Mouse (Mus musculus) forebrain, embryonic 12.5 days (tissue): Measurements from ENCODE around the gene Vmn1r219. TPM values are rescaled to one million over a fixed set of nuclear protein-coding genes. Genes with fewer than 3 reads are reported as not detected.
"Not testable (repeated sequence)": the region's sequence is repeated elsewhere in the genome, so short reads cannot be mapped to it uniquely, and the experiment has no call there.

Experiments used
- ATAC-seq: fragments of 200-750 bp; cut with Nextera tagmentation; 2 replicates; pipeline ENCODE4 v1.8.0; 2017; ENCODE audit warnings: moderate TSS enrichment; ENCODE audit not compliant: low FRiP score
- H3K27ac ChIP-seq: fragments of 300-500 bp; sonication (generic); 2 replicates; pipeline ENCODE4 v1.5.1; 2016; ENCODE audit warnings: mild to moderate bottlenecking
- H3K27me3 ChIP-seq: fragments of 300-500 bp; sonication (generic); 2 replicates; pipeline ENCODE4 v1.6.1; 2016; ENCODE audit warnings: mild to moderate bottlenecking
- H3K36me3 ChIP-seq: fragments of 300-500 bp; sonication (generic); replicated peaks from 2 replicates; pipeline ENCODE4 v1.6.1; 2016; ENCODE audit warnings: mild to moderate bottlenecking
- H3K4me1 ChIP-seq: fragments of 300-500 bp; sonication (generic); 2 replicates; pipeline ENCODE4 v1.6.1; 2016
- H3K4me2 ChIP-seq: fragments of 300-500 bp; sonication (generic); 2 replicates; pipeline ENCODE4 v1.6.1; 2016; ENCODE audit warnings: mild to moderate bottlenecking, moderate library complexity
- H3K4me3 ChIP-seq: fragments of 300-500 bp; sonication (generic); replicated peaks from 2 replicates; pipeline ENCODE4 v1.5.1; 2016; ENCODE audit warnings: mild to moderate bottlenecking
- H3K9ac ChIP-seq: fragments of 300-500 bp; sonication (generic); 2 replicates; pipeline ENCODE4 v1.6.1; 2016; ENCODE audit warnings: mild to moderate bottlenecking
- H3K9me3 ChIP-seq: fragments of 300-500 bp; sonication (generic); 2 replicates; pipeline ENCODE4 v1.6.1; 2016
- WGBS: fragments of 180-500 bp; shearing (Covaris S2); methylation state at CpG from one replicate; pipeline ENCODE4 v1.1.7; 2016; 5-methylcytosine and 5-hydroxymethylcytosine counted together
- polyA plus RNA-seq: library from polyadenylated mRNA; unstranded; fragments of >200 nt; fragmentation: Nextera tagmentation; extraction: Ambion mirVana; gene quantifications from 2 replicates; pipeline ENCODE4 v1.2.1, GENCODE M21; 2016

Gene Vmn1r219
- polyA plus RNA-seq = 0.03 TPM in 1 of 2 replicates, not detected in the other

DNA sequence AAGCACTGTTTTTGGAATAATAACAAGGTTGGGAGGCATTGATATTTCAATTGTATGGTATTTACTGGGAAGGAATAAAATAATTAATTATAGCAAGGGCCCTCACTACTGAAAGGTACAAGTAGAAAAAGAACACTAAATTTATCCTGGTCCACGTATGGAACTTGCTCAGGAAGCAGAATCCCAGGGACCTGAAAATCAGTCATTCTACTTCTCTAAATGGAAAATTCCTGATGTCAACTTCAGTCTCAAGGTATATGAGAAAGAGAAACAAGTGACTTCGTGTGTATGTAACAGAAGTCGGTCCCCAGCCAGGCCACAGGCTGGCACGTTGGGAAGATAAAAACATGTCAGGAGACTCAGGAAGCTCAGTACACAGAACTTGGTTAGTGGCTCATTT lies at the start of gene Vmn1r219:
Gene Vmn1r219, plus strand, starts transcription at position 301 of the 400 bp plus-strand sequence.
- 81% methylated on average over 4 of the region's 4 CpGs for WGBS
- no peak within 1 kb of the TSS for H3K4me2 ChIP-seq

GRCm38 (mm10) chr13:23118126-23118525 lies 41.0 kb upstream of the Vmn1r219 start, which contains the start of gene Vmn1r217:
Vmn1r217 (minus strand) TSS chr13:23118226.
- ATAC-seq, H3K4me2 ChIP-seq, H3K9ac ChIP-seq, H3K27me3 ChIP-seq, H3K4me1 ChIP-seq, H3K9me3 ChIP-seq, H3K4me3 ChIP-seq, H3K27ac ChIP-seq, H3K36me3 ChIP-seq: not testable (repeated sequence)
- 79% methylated on average over 1 of the region's 1 CpGs for WGBS

More for the DNA sequence above, at the start of gene Vmn1r219:
- Histone ChIP-seq H3K4me3 (no peak within 1 kb of the TSS), H3K4me1 (no peaks in the 10 kb centered on the region), H3K36me3 (no peaks in the 10 kb centered on the region), H3K27ac (no peak within 1 kb of the TSS), H3K27me3 (no peaks in the 10 kb centered on the region), H3K9ac (no peak within 1 kb of the TSS), H3K9me3 (no peaks in the 10 kb centered on the region)
- no peak for ATAC-seq

- no peak overlapping the region for H3K4me3 ChIP-seq
- H3K4me2 ChIP-seq = no peak overlapping the region
- H3K4me1 ChIP-seq = no peaks in the 10 kb centered on the region
- no peaks in the 10 kb centered on the region for H3K9me3 ChIP-seq
- H3K36me3 ChIP-seq = no peaks in the 10 kb centered on the region
- H3K9ac ChIP-seq = no peak overlapping the region
- no peaks in the 10 kb centered on the region for H3K27me3 ChIP-seq
- ATAC-seq = no peak
- no peak overlapping the region for H3K27ac ChIP-seq
- WGBS = 88% methylated on average over 2 of the region's 2 CpGs
Observed at GRCm38 (mm10) chr13:23120611-23121010, 38.5 kb upstream of the Vmn1r219 start.

DNA sequence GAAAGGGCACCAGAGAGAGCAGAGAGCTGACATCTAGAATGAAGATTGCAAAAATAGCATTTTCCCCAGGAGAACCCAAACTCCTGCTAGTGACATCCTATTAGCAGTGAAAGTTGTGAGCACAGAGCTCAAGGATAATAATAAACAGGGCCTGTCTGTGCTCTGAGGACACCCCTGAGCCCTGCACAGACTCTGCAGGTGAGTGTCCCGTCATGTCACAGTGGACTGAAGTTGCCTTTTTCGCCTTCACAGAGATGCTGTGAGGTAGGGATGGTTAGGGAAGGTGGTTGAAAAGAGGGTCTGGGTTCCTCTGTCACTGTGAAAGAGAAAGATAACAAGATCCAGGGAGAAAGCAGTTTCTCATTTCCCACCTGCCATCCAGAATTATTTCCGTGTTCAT lies 26.0 kb upstream of the Vmn1r219 start, which contains the start of gene Vmn1r218:
Gene Vmn1r218, plus strand, starts transcription at position 57 of the 400 bp plus-strand sequence.
- ATAC-seq = no peak
- no peaks in the 10 kb centered on the region for H3K9me3 ChIP-seq
- WGBS = 76% methylated on average over 3 of the region's 3 CpGs

GRCm38 (mm10) chr13:23133501-23133900 lies 25.6 kb upstream of the Vmn1r219 start:
- H3K27me3 ChIP-seq = no peaks in the 10 kb centered on the region
- no peaks in the 10 kb centered on the region for H3K4me1 ChIP-seq
- no peak overlapping the region for H3K4me3 ChIP-seq
- WGBS = 80% methylated on average over 1 of the region's 1 CpGs
- no peak overlapping the region for H3K9ac ChIP-seq
- H3K36me3 ChIP-seq = no peaks in the 10 kb centered on the region
- no peak overlapping the region for H3K27ac ChIP-seq
- ATAC-seq = no peak
- no peaks in the 10 kb centered on the region for H3K9me3 ChIP-seq
- H3K4me2 ChIP-seq = no peak overlapping the region

More for the DNA sequence above, 26.0 kb upstream of the Vmn1r219 start, which contains the start of gene Vmn1r218:
- Histone ChIP-seq H3K9ac (no peak within 1 kb of the TSS), H3K27me3 (no peaks in the 10 kb centered on the region), H3K4me2 (no peak within 1 kb of the TSS), H3K4me1 (no peaks in the 10 kb centered on the region), H3K36me3 (no peaks in the 10 kb centered on the region), H3K27ac (no peak within 1 kb of the TSS), H3K4me3 (no peak within 1 kb of the TSS)

- no peak for ATAC-seq
- 85% methylated on average over 2 of the region's 2 CpGs for WGBS
Observed at GRCm38 (mm10) chr13:23138880-23139279, 20.2 kb upstream of the Vmn1r219 start.

GRCm38 (mm10) chr13:23157848-23158247 lies 1.3 kb upstream of the Vmn1r219 start:
- Histone ChIP-seq H3K27ac (no peak overlapping the region), H3K9ac (no peak overlapping the region), H3K36me3 (no peaks in the 10 kb centered on the region), H3K4me3 (no peak overlapping the region), H3K4me1 (no peaks in the 10 kb centered on the region), H3K4me2 (no peak overlapping the region), H3K27me3 (no peaks in the 10 kb centered on the region), H3K9me3 (no peaks in the 10 kb centered on the region)
- no peak; the same call in 1 of the 2 replicates for ATAC-seq
- 75% methylated on average over 3 of the region's 3 CpGs for WGBS

More at GRCm38 (mm10) chr13:23138880-23139279, 20.2 kb upstream of the Vmn1r219 start:
- Histone ChIP-seq H3K36me3 (no peaks in the 10 kb centered on the region), H3K27me3 (no peaks in the 10 kb centered on the region), H3K4me1 (no peaks in the 10 kb centered on the region), H3K9me3 (no peaks in the 10 kb centered on the region), H3K27ac (no peak overlapping the region), H3K9ac (no peak overlapping the region), H3K4me3 (no peak overlapping the region), H3K4me2 (no peak overlapping the region)

GRCm38 (mm10) chr13:23166471-23166870 lies 7.4 kb downstream of the Vmn1r219 start:
- H3K9me3 ChIP-seq, H3K36me3 ChIP-seq, ATAC-seq, H3K4me2 ChIP-seq, H3K27ac ChIP-seq, H3K4me3 ChIP-seq, H3K27me3 ChIP-seq, H3K4me1 ChIP-seq, H3K9ac ChIP-seq: not testable (repeated sequence)
- WGBS = 84% methylated on average over 4 of the region's 4 CpGs

- no peak within 1 kb of the TSS for H3K9ac ChIP-seq
- no peak for ATAC-seq
- H3K4me1 ChIP-seq = no peaks in the 10 kb centered on the region
- H3K9me3 ChIP-seq = no peaks in the 10 kb centered on the region
- no peak within 1 kb of the TSS for H3K4me3 ChIP-seq
- H3K27ac ChIP-seq = no peak within 1 kb of the TSS
- H3K4me2 ChIP-seq = no peak within 1 kb of the TSS
- H3K27me3 ChIP-seq = no peaks in the 10 kb centered on the region
- WGBS = 96% methylated on average over 2 of the region's 2 CpGs
- H3K36me3 ChIP-seq = no peaks in the 10 kb centered on the region
Observed at GRCm38 (mm10) chr13:23187875-23188274, 28.8 kb downstream of the Vmn1r219 start, which contains the start of gene Vmn1r220. Vmn1r220 (minus strand) TSS chr13:23187975.

DNA sequence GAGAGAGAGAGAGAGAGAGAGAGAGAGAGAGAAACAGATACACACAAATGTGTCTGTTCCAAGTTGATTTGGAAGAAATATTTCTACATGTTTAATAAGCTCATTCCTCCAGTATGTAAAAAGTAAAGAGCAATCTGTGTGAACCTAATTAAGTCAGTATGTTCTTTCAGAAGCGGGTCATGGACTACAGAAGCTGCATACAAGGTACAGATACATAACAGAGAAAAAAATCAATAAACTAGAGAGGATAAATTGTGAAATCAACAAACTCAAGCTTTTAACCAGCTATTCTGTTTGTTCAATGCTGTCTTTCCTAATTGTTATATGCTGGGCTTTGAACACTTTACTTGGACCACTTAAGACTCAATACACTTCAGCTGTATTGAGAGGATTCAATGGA lies 44.8 kb downstream of the Vmn1r219 start:
- not testable (repeated sequence) for H3K4me1 ChIP-seq, H3K36me3 ChIP-seq, H3K27me3 ChIP-seq, ATAC-seq, H3K27ac ChIP-seq, H3K4me2 ChIP-seq, H3K9ac ChIP-seq, H3K4me3 ChIP-seq, H3K9me3 ChIP-seq
- WGBS = 75% methylated on average over 1 of the region's 1 CpGs

DNA sequence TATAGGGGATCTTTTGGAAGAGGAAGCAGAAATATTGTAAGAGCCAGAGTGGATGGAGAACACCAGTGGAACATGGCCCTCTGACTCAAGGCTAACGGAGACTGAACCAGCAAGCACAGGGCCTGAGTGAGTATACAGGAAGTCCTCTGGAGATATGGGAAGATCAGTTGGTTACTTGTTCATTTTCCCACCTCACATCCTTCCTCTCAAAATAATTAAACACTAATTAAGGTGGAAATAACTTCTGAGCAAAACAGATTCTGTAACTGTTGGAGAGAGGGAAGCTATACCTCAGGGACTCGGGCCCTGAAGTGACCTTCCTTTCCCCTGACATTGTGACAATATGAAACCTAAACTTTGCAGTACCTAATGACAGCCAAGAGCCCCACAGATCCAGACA lies 54.7 kb downstream of the Vmn1r219 start, which contains the start of gene Vmn1r221:
Gene Vmn1r221, plus strand, starts transcription at position 301 of the 400 bp plus-strand sequence.
- not testable (repeated sequence) for H3K9ac ChIP-seq, H3K4me3 ChIP-seq, H3K9me3 ChIP-seq, H3K4me2 ChIP-seq, ATAC-seq, H3K27me3 ChIP-seq, H3K4me1 ChIP-seq, H3K36me3 ChIP-seq, H3K27ac ChIP-seq
- 89% methylated on average over 2 of the region's 2 CpGs for WGBS
